Mouse (Mus musculus): ENCODE results near the gene Wdfy4.

DNA sequence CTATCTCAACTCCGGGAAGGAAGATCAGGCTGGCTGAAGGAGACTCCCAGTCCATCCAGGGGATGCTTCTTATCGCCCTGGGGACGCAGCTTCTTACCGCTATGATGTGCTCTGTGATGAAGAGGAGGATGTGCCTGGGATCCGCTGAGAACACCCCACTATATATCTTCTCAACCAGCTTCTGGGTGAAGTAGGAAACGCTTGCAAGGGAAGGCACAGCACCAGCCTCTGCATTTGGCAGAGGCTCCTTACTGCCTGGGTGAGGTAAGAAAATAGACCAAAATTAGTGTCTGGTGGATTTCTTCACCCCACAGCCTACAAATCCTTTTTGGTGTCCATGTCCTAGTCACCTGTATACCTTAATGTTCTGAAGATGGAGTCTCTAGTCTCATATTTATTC lies 107.2 kb downstream of the Wdfy4 start:
- no peak for TF ChIP-seq CTCF (IDR thresholded peaks at IDR 0.05; ENCODE audit: extremely low read depth, insufficient read depth, low read length)
- no peak for TF ChIP-seq POLR2A (IDR thresholded peaks at IDR 0.05; ENCODE audit: extremely low read depth, insufficient read depth, low read length)

Data from cortical plate, adult 2 months (tissue).